Mouse (Mus musculus) thymus, postnatal 36 days (tissue): Measurements from ENCODE around the gene Dph6.

ENCODE experiments used
- DNase-seq, 2 experiments: peaks; one replicate each; pipeline ENCODE4 v3.0.0; 2022; ENCODE audit warnings: mixed read lengths in 2 of 2

Gene Dph6

GRCm38 (mm10) chr2:114536032-114536431 is 118.7 kb downstream of the Dph6 start:
- no peak for DNase-seq

- DNase-seq: no peak
Observed at GRCm38 (mm10) chr2:114531010-114531756, 123.6 kb downstream of the Dph6 start.

GRCm38 (mm10) chr2:114520414-114520813 is 134.3 kb downstream of the Dph6 start:
- DNase-seq: no peak

- no peak for DNase-seq
Observed at GRCm38 (mm10) chr2:114519907-114520306, 134.9 kb downstream of the Dph6 start.

- no peak for DNase-seq
Observed at GRCm38 (mm10) chr2:114492398-114492797, 162.4 kb downstream of the Dph6 start.

- DNase-seq: no peak
Observed at GRCm38 (mm10) chr2:114491907-114492306, 162.9 kb downstream of the Dph6 start.

GRCm38 (mm10) chr2:114486980-114487379 is 167.8 kb downstream of the Dph6 start:
- no peak for DNase-seq
